ENCODE assay signal across 37 mouse cellular contexts in genomic region chr1:75222926-75223325, GRCm38 (mm10). TPM values are rescaled to one million over a fixed set of nuclear protein-coding genes. Genes with fewer than 3 reads are reported as not detected.
DNase-seq lines count a peak whose midpoint lies in the region; TF ChIP-seq lines count a peak whose summit lies in the region.
"Had no signal": no experiment of that assay in that cellular context is flagged by ENCODE, and none has a peak within 500 bp of the region (broad histone marks: within the 10 kb centered on the region; RNA-seq: fewer than 3 reads in every experiment).

No protein-coding gene starts in this region.

- H3K36me3 ChIP-seq in CH12.LX (replicated peaks in 1 of 2; ENCODE audit: control insufficient read depth in 1 of 2, insufficient read depth in 1 of 2, low read length in 1 of 2): no peaks in the 10 kb centered on the region
- H3K36me3 ChIP-seq: embryonic facial prominence, embryonic 13.5 days; forebrain, embryonic 12.5 days; heart, embryonic 12.5 days; kidney, embryonic 15.5 days; limb, embryonic 13.5 days; midbrain, embryonic 12.5 days; stomach, embryonic 15.5 days had no signal

- no peak for DNase-seq in CH12.LX (ENCODE audit: extremely low read depth)
- DNase-seq in induced T-regulatory cell, adult 2 months (ENCODE audit: low read depth): peak; percentile 59
- peak; percentile 78 for DNase-seq in thymus, postnatal 14 days
- no peak for DNase-seq in right cerebral cortex, postnatal 4 days
- no peak for DNase-seq in layer of hippocampus, adult 9-11 months
- no peak for DNase-seq in urinary bladder, postnatal 14 days (ENCODE audit: low spot score)
- DNase-seq: adrenal gland, adult 8-10 months; cerebellum, adult 9-10 months; embryo, embryonic 11 days; forebrain, postnatal 0 days; heart, adult 2 months; heart, postnatal 4 days; kidney, adult 18-20 months; kidney, postnatal 25 days; lung, postnatal 4 days had no signal

- H3K4me2 ChIP-seq in CH12.LX (ENCODE audit: insufficient read depth, low read depth, poor library complexity, severe bottlenecking): peak overlapping the region; percentile 55
- H3K4me2 ChIP-seq: embryonic facial prominence, embryonic 13.5 days; forebrain, embryonic 12.5 days; heart, embryonic 12.5 days; hindbrain, embryonic 14.5 days; kidney, embryonic 15.5 days; limb, embryonic 13.5 days; liver, embryonic 11.5 days; midbrain, embryonic 12.5 days; stomach, embryonic 15.5 days had no signal

- TF ChIP-seq CTCF in CH12.LX (conservative IDR thresholded peaks at IDR 0.05 in 1 of 2, IDR thresholded peaks at IDR 0.05 in 1 of 2; ENCODE audit: low read depth in 2 of 2, low read length in 2 of 2): no peak

- in situ Hi-C loops in CH12.LX (cut with MboI; ENCODE audit: low pct_ligation_motif_present, low pct_unique_long_range_greater_than_20kb, low sequenced_read_pairs): no loop called here

- dilution Hi-C loops in CH12.LX (cut with MboI; ENCODE audit: extremely low pct_ligation_motif_present, extremely low pct_unique_long_range_greater_than_20kb, low sequenced_read_pairs): no loop called here

- no peak for TF ChIP-seq EP300 in CH12.LX (IDR thresholded peaks at IDR 0.05; ENCODE audit: low read length)

- H3K27ac ChIP-seq in CH12.LX (ENCODE audit: insufficient read depth, low read depth): no peak overlapping the region
- H3K27ac ChIP-seq: embryonic facial prominence, embryonic 13.5 days; forebrain, embryonic 12.5 days; heart, adult 2 months; hindbrain, embryonic 14.5 days; kidney, embryonic 15.5 days; limb, embryonic 13.5 days; midbrain, embryonic 12.5 days; stomach, embryonic 15.5 days had no signal

- H3K4me3 ChIP-seq in CH12.LX (replicated peaks in 1 of 3; ENCODE audit: low read depth in 2 of 3, low read length in 2 of 3, poor library complexity in 1 of 3): no peak overlapping the region
- H3K4me3 ChIP-seq: embryonic facial prominence, embryonic 13.5 days; forebrain, embryonic 12.5 days; heart, adult 2 months; heart, embryonic 12.5 days; kidney, embryonic 15.5 days; limb, embryonic 13.5 days; midbrain, embryonic 12.5 days; stomach, embryonic 15.5 days had no signal

- peak overlapping the region; percentile 75; the same call in 1 of the 2 replicates for H3K9ac ChIP-seq in CH12.LX (ENCODE audit: insufficient read depth, low read depth)
- H3K9ac ChIP-seq: embryonic facial prominence, embryonic 13.5 days; forebrain, embryonic 12.5 days; forebrain, postnatal 0 days; heart, embryonic 12.5 days; hindbrain, embryonic 14.5 days; kidney, embryonic 15.5 days; limb, embryonic 13.5 days; midbrain, embryonic 12.5 days; stomach, embryonic 15.5 days had no signal

- H3K9me3 ChIP-seq in CH12.LX (replicated peaks; ENCODE audit: low read length): peaks cover 2% of the 10 kb centered on the region
- H3K9me3 ChIP-seq: embryonic facial prominence, embryonic 13.5 days; forebrain, embryonic 12.5 days; heart, embryonic 12.5 days; kidney, embryonic 15.5 days; limb, embryonic 13.5 days; megakaryocyte, embryonic 14.5 days; midbrain, embryonic 12.5 days; stomach, embryonic 15.5 days had no signal

- peaks cover 10% of the 10 kb centered on the region for H3K79me2 ChIP-seq in CH12.LX (replicated peaks; ENCODE audit: control insufficient read depth, extremely low read depth, insufficient read depth, poor library complexity, severe bottlenecking)

- peaks cover 15 to 35% of the 10 kb centered on the region in 2 experiments for H3K4me1 ChIP-seq in CH12.LX (ENCODE audit: control insufficient read depth in 1 of 2, insufficient read depth in 2 of 2)

- peaks cover 4% of the 10 kb centered on the region for H3K27me3 ChIP-seq in CH12.LX (replicated peaks)
- H3K27me3 ChIP-seq: megakaryocyte, embryonic 14.5 days had no signal

- TF ChIP-seq RAD21 in CH12.LX (IDR thresholded peaks at IDR 0.05; ENCODE audit: low read depth, low read length): no peak

- TF ChIP-seq POLR2A in CH12.LX (IDR thresholded peaks at IDR 0.05; ENCODE audit: low read depth, low read length): no peak

TF ChIP-seq in CH12.LX, 34 proteins besides CTCF, POLR2A, EP300 and RAD21:
- 0 out of 2 replicates have a peak, but pooled peaks have one; percentile 7 for TF ChIP-seq IRF4 (IDR thresholded peaks at IDR 0.05; ENCODE audit: low read depth, low read length)
- TF ChIP-seq CHD2 (IDR thresholded peaks at IDR 0.05; ENCODE audit: low read length): peak; percentile 73
- no peak for TF ChIP-seq MXI1 (IDR thresholded peaks at IDR 0.05; ENCODE audit: low read depth, low read length)
- TF ChIP-seq ZNF384 (IDR thresholded peaks at IDR 0.05; ENCODE audit: low read depth, low read length): no peak

RNA-seq across cellular contexts. Expression of gene Tuba4a, which starts 3.3 kb away (rescaled TPM):
- total RNA-seq in CH12.LX (2012; rRNA removed) (180 and 259 TPM in 2 replicates), CH12.LX (2014; rRNA removed) (168 and 192 TPM in 2 replicates)
- 259 and 294 TPM in 2 replicates for polyA plus RNA-seq in CH12.LX (2012; ENCODE audit: insufficient read length, low read depth)

RNA-seq across cellular contexts. Expression of gene A630095N17Rik, which starts 9.0 kb away (rescaled TPM):
- 0.30 TPM in 1 of 2 replicates, not detected in the other for total RNA-seq in CH12.LX (2012; rRNA removed)
- total RNA-seq in CH12.LX (2014; rRNA removed): 0.74 and 1.4 TPM in 2 replicates
- 0.74 and 0.78 TPM in 2 replicates for polyA plus RNA-seq in CH12.LX (2012; ENCODE audit: insufficient read length, low read depth)
- total RNA-seq: adrenal gland, adult 8-10 months; forebrain, postnatal 0 days; gastrocnemius, adult 8-10 months; gastrocnemius, postnatal 4 days; heart, adult 2 months; heart, postnatal 4 days; layer of hippocampus, adult 18-20 months; layer of hippocampus, postnatal 14 days; left cerebral cortex, adult 8-10 months; left cerebral cortex, postnatal 36 days had no signal
- polyA plus RNA-seq: embryonic facial prominence, embryonic 13.5 days; forebrain, embryonic 12.5 days; heart, adult 2 months; heart, embryonic 12.5 days; heart, postnatal 0 days; hindbrain, embryonic 14.5 days; intestine, embryonic 14.5 days; kidney, embryonic 15.5 days; limb, embryonic 13.5 days; liver, embryonic 11.5 days; liver, embryonic 16.5 days; lung, embryonic 16.5 days; midbrain, embryonic 12.5 days; neural tube, embryonic 14.5 days; small intestine, adult 2 months; stomach, embryonic 15.5 days had no signal

RNA-seq across cellular contexts. Expression of gene Stk16, which starts 12.3 kb away (rescaled TPM):
- total RNA-seq in CH12.LX (2012; rRNA removed): 48.6 and 64.1 TPM in 2 replicates
- 58.2 and 60.6 TPM in 2 replicates for total RNA-seq in CH12.LX (2014; rRNA removed)
- 61.4 and 67.3 TPM in 2 replicates for polyA plus RNA-seq in CH12.LX (2012; ENCODE audit: insufficient read length, low read depth)

RNA-seq across cellular contexts. Expression of gene Glb1l, which starts 12.3 kb away (rescaled TPM):
- total RNA-seq in CH12.LX (2012; rRNA removed): 3.6 and 4.6 TPM in 2 replicates
- 2.4 and 5.0 TPM in 2 replicates for total RNA-seq in CH12.LX (2014; rRNA removed)
- polyA plus RNA-seq in CH12.LX (2012; ENCODE audit: insufficient read length, low read depth): 10.0 and 10.8 TPM in 2 replicates

RNA-seq across cellular contexts. Expression of gene Dnajb2, which starts 13.3 kb away (rescaled TPM):
- total RNA-seq in CH12.LX (2012; rRNA removed): 13.8 and 14.7 TPM in 2 replicates
- 4.6 and 6.8 TPM in 2 replicates for total RNA-seq in CH12.LX (2014; rRNA removed)
- 15.2 and 15.3 TPM in 2 replicates for polyA plus RNA-seq in CH12.LX (2012; ENCODE audit: insufficient read length, low read depth)

Comparison
In these comparisons a context has a peak if more than half of its experiments do, and no peak if none do; other contexts are left out.
1. DNase-seq: peak in induced T-regulatory cell, adult 2 months (single experiment) and thymus, postnatal 14 days (single experiment); none in CH12.LX (single experiment), right cerebral cortex, postnatal 4 days (single experiment), layer of hippocampus, adult 9-11 months (single experiment) and urinary bladder, postnatal 14 days (single experiment).